Mouse (Mus musculus): ENCODE results near the gene Art1. TPM values are rescaled to one million over a fixed set of nuclear protein-coding genes. Genes with fewer than 3 reads are reported as not detected.

Art1 gene
- polyA plus RNA-seq, 1 experiment from 2014 or later, result 0.25 TPM

DNA sequence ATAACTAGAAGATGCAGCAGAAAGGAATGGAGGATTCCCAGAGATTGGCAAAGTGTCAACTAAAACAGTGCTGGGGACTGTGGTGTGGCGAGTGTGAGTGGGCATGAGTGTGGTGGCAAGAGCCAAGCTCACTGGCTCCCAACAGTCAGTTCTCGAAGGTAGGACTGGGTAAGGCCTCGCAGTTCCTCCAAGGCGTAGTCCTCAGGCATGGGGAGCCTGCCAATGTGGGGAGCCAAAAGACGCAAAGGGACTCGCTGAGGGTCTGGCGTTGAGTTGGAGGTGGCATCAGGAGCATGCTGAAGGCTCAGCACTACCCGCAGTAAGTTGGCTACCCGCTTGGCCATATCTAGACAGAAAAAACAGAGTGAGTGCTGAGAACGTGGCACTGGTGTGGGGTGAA is 18.8 kb downstream of the Art1 start:
- peaks cover 57% of the 10 kb centered on the region for H3K36me3 ChIP-seq (ENCODE audit: control insufficient read depth, insufficient read depth, low read length)
- ATAC-seq, result no peak
- H3K4me1 ChIP-seq (ENCODE audit: control insufficient read depth, insufficient read depth, low read length), result no peaks in the 10 kb centered on the region
- WGBS, result 95% methylated on average over 10 of the region's 10 CpGs
- H3K9ac ChIP-seq (ENCODE audit: low read depth, low read length), result no peak overlapping the region
- H3K4me2 ChIP-seq (ENCODE audit: low read length), result no peak overlapping the region
- H3K4me3 ChIP-seq (ENCODE audit: low read depth, low read length), result no peak overlapping the region
- no peaks in the 10 kb centered on the region for H3K27me3 ChIP-seq (ENCODE audit: control insufficient read depth, insufficient read depth, low read depth, low read length)
- no peaks in the 10 kb centered on the region for H3K9me3 ChIP-seq (replicated peaks; ENCODE audit: control insufficient read depth, low read length, poor library complexity, severe bottlenecking)
- H3K27ac ChIP-seq (ENCODE audit: low read length), result no peak overlapping the region

DNA sequence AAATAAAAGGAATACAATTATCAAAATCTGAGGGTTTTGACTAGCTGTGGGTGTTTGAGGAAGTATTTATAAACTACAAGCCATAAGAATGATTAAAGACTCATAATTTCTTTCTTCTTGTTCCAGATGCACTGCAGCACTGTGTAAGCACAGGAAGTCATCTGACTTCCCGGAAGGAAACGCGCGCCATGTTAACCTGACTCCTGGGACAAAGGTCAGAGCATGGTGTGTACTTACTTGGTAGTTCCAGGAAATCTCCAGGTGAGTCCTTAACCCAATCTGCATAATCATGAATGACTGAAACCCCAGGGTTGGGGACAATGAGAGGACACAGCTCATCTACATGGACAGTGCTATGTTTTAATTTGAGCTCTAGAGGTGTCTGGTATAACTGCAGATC is 30.9 kb downstream of the Art1 start:
- no peak overlapping the region for H3K4me3 ChIP-seq (ENCODE audit: low read depth, low read length)
- no peak overlapping the region for H3K27ac ChIP-seq (ENCODE audit: low read length)
- WGBS, result 100% methylated on average over 4 of the region's 4 CpGs
- no peak overlapping the region for H3K4me2 ChIP-seq (ENCODE audit: low read length)
- no peak overlapping the region for H3K9ac ChIP-seq (ENCODE audit: low read depth, low read length)
- no peak for ATAC-seq
- no peaks in the 10 kb centered on the region for H3K9me3 ChIP-seq (replicated peaks; ENCODE audit: control insufficient read depth, low read length, poor library complexity, severe bottlenecking)
- H3K36me3 ChIP-seq (ENCODE audit: control insufficient read depth, insufficient read depth, low read length), result peaks cover 29% of the 10 kb centered on the region
- H3K27me3 ChIP-seq (ENCODE audit: control insufficient read depth, insufficient read depth, low read depth, low read length), result no peaks in the 10 kb centered on the region
- no peaks in the 10 kb centered on the region for H3K4me1 ChIP-seq (ENCODE audit: control insufficient read depth, insufficient read depth, low read length)

DNA sequence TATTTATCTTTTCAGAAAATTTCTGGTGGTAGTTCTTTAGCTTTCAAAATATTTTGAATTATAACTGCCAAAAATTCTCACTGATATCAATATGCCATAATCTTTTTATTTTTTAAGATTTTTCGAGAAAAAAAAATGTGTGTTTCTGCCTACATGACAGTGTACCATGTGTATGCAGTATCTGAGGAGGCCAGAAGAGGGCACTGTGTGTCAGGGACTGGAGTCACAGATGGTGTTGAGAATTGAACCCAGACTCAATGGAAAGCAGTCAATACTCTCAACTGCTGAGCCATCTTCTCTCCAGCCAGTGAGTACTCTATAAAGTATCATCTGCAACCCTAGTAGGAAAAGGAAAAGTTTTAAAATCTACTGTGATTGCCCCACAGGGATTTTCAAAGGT is 35.9 kb downstream of the Art1 start:
- Histone ChIP-seq H3K9me3 (replicated peaks; ENCODE audit: control insufficient read depth, low read length, poor library complexity, severe bottlenecking) (no peaks in the 10 kb centered on the region), H3K4me3 (ENCODE audit: low read depth, low read length) (no peak overlapping the region), H3K4me2 (ENCODE audit: low read length) (no peak overlapping the region), H3K4me1 (ENCODE audit: control insufficient read depth, insufficient read depth, low read length) (no peaks in the 10 kb centered on the region), H3K9ac (ENCODE audit: low read depth, low read length) (no peak overlapping the region), H3K27ac (ENCODE audit: low read length) (no peak overlapping the region), H3K27me3 (ENCODE audit: control insufficient read depth, insufficient read depth, low read depth, low read length) (no peaks in the 10 kb centered on the region), H3K36me3 (ENCODE audit: control insufficient read depth, insufficient read depth, low read length) (peaks cover 24% of the 10 kb centered on the region)
- ATAC-seq, result no peak
- WGBS, result 88% methylated on average over 1 of the region's 1 CpGs

DNA sequence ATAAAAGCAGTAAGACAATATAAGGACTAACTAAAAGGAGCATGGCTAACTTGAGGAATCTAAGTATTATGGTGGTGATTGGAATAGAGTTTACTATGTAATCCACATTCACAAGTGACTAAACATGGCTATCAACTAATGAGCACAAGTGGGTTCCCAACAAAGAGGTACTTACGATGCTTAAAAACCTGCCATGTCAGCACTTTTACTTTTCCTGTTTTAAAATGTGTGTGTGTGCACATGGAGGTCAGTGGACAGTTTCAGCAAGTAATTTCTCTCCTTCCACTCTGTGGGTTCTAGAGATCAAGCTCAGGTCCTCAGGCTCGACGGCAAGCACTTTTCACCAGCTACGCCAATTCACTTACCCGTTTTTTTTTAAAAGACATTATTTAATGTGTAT is 36.4 kb downstream of the Art1 start:
- Histone ChIP-seq H3K36me3 (ENCODE audit: control insufficient read depth, insufficient read depth, low read length) (peaks cover 25% of the 10 kb centered on the region), H3K4me3 (ENCODE audit: low read depth, low read length) (no peak overlapping the region), H3K9ac (ENCODE audit: low read depth, low read length) (no peak overlapping the region), H3K4me1 (ENCODE audit: control insufficient read depth, insufficient read depth, low read length) (no peaks in the 10 kb centered on the region), H3K9me3 (replicated peaks; ENCODE audit: control insufficient read depth, low read length, poor library complexity, severe bottlenecking) (no peaks in the 10 kb centered on the region), H3K27ac (ENCODE audit: low read length) (no peak overlapping the region), H3K27me3 (ENCODE audit: control insufficient read depth, insufficient read depth, low read depth, low read length) (no peaks in the 10 kb centered on the region), H3K4me2 (ENCODE audit: low read length) (no peak overlapping the region)
- ATAC-seq, result no peak
- 98% methylated on average over 5 of the region's 5 CpGs for WGBS

DNA sequence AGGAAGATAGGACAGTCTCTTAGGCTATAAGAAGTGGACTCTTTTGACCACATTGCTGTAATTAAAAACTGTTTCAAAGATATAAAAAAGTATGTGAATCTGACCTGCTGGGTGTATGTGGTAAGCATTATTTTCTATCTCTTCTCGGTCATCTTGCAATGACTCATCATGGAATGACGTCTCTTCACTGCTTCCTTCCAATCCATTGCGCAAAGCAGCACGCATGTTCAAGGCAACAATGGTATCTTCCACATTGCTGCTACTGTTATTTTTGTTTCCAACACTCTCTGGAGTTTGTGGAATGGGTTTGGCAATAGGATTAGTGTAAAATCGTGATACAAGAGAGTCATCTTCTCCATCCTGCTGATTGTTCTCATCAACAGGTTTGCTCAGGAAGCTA is 52.1 kb downstream of the Art1 start:
- H3K4me1 ChIP-seq (ENCODE audit: control insufficient read depth, insufficient read depth, low read length), result no peaks in the 10 kb centered on the region
- WGBS, result 96% methylated on average over 5 of the region's 5 CpGs
- no peak for ATAC-seq
- no peaks in the 10 kb centered on the region for H3K9me3 ChIP-seq (replicated peaks; ENCODE audit: control insufficient read depth, low read length, poor library complexity, severe bottlenecking)
- no peaks in the 10 kb centered on the region for H3K27me3 ChIP-seq (ENCODE audit: control insufficient read depth, insufficient read depth, low read depth, low read length)
- H3K9ac ChIP-seq (ENCODE audit: low read depth, low read length), result no peak overlapping the region
- H3K4me2 ChIP-seq (ENCODE audit: low read length), result no peak overlapping the region
- H3K27ac ChIP-seq (ENCODE audit: low read length), result no peak overlapping the region
- no peak overlapping the region for H3K4me3 ChIP-seq (ENCODE audit: low read depth, low read length)
- H3K36me3 ChIP-seq (ENCODE audit: control insufficient read depth, insufficient read depth, low read length), result peaks cover 25% of the 10 kb centered on the region

Other genes with a start within 250 kb of the Art1 start
- 1.0 and 1.1 TPM in 2 replicates for gene Folr2, start 244.5 kb upstream of the Art1 start, polyA plus RNA-seq (2015; fragmentation: Nextera tagmentation; extraction: Ambion mirVana)
- 71.6 and 79.9 TPM in 2 replicates for gene Anapc15, start 238.0 kb upstream of the Art1 start, polyA plus RNA-seq (2015; fragmentation: Nextera tagmentation; extraction: Ambion mirVana)
- gene Folr1, start 231.0 kb upstream of the Art1 start, polyA plus RNA-seq (2015; fragmentation: Nextera tagmentation; extraction: Ambion mirVana), result 23.7 and 24.2 TPM in 2 replicates
- 138 and 144 TPM in 2 replicates for gene Lamtor1, start 195.8 kb upstream of the Art1 start, polyA plus RNA-seq (2015; fragmentation: Nextera tagmentation; extraction: Ambion mirVana)
- 0.21 and 0.35 TPM in 2 replicates for gene Tomt, start 195.4 kb upstream of the Art1 start, polyA plus RNA-seq (2015; fragmentation: Nextera tagmentation; extraction: Ambion mirVana)
- 11.6 and 13.4 TPM in 2 replicates for gene Lrrc51, start 167.8 kb upstream of the Art1 start, polyA plus RNA-seq (2015; fragmentation: Nextera tagmentation; extraction: Ambion mirVana)
- 37.8 and 47.3 TPM in 2 replicates for gene Numa1, start 167.6 kb upstream of the Art1 start, polyA plus RNA-seq (2015; fragmentation: Nextera tagmentation; extraction: Ambion mirVana)
- 4.1 and 4.9 TPM in 2 replicates for gene Il18bp, start 83.1 kb upstream of the Art1 start, polyA plus RNA-seq (2015; fragmentation: Nextera tagmentation; extraction: Ambion mirVana)
- gene Rnf121, start 36.3 kb upstream of the Art1 start, polyA plus RNA-seq (2015; fragmentation: Nextera tagmentation; extraction: Ambion mirVana), result 36.1 and 36.6 TPM in 2 replicates
- 28.7 and 31.5 TPM in 2 replicates for gene Xndc1, start 36.2 kb upstream of the Art1 start, polyA plus RNA-seq (2015; fragmentation: Nextera tagmentation; extraction: Ambion mirVana)
- gene Xntrpc, start 36.0 kb upstream of the Art1 start, polyA plus RNA-seq (2015; fragmentation: Nextera tagmentation; extraction: Ambion mirVana), result 1.1 and 1.3 TPM in 2 replicates
- gene Trpc2, start 18.6 kb upstream of the Art1 start, polyA plus RNA-seq (2015; fragmentation: Nextera tagmentation; extraction: Ambion mirVana), result not detected in 2 replicates
- gene Art5, start 7.7 kb downstream of the Art1 start, polyA plus RNA-seq (2015; fragmentation: Nextera tagmentation; extraction: Ambion mirVana), result 0.17 TPM in 1 of 2 replicates, not detected in the other
- gene Chrna10, start 15.1 kb downstream of the Art1 start, polyA plus RNA-seq (2015; fragmentation: Nextera tagmentation; extraction: Ambion mirVana), result not detected in 2 replicates
- gene Nup98, start 108.4 kb downstream of the Art1 start, polyA plus RNA-seq (2015; fragmentation: Nextera tagmentation; extraction: Ambion mirVana), result 19.9 and 21.2 TPM in 2 replicates
- gene Pgap2, start 108.5 kb downstream of the Art1 start, polyA plus RNA-seq (2015; fragmentation: Nextera tagmentation; extraction: Ambion mirVana), result 57.8 and 61.3 TPM in 2 replicates
- 12.8 and 14.6 TPM in 2 replicates for gene Rhog, start 154.3 kb downstream of the Art1 start, polyA plus RNA-seq (2015; fragmentation: Nextera tagmentation; extraction: Ambion mirVana)
- gene Stim1, start 166.1 kb downstream of the Art1 start, polyA plus RNA-seq (2015; fragmentation: Nextera tagmentation; extraction: Ambion mirVana), result 10.2 and 12.5 TPM in 2 replicates

Data from midbrain, embryonic 16.5 days (tissue).